Mouse (Mus musculus) MEL (cell line): Measurements from ENCODE around the gene Gm17268. TPM values are rescaled to one million over a fixed set of nuclear protein-coding genes. Genes with fewer than 3 reads are reported as not detected.

Experiments used
- DNase-seq: peaks from one replicate; pipeline ENCODE4 v3.0.0; 2011; ENCODE audit warnings: low read depth, low spot score
- H3K27ac ChIP-seq: 2 replicates; pipeline ENCODE4 v1.5.1; 2012; ENCODE audit warnings: low read depth, mild to moderate bottlenecking, control low read depth, low read length, moderate library complexity; ENCODE audit not compliant: control insufficient read depth
- H3K27me3 ChIP-seq, 2 experiments: fragments of 150-350 bp in 1 of 2; sonication (generic) in 1 of 2; 2 replicates each; pipeline ENCODE4 v1.6.1; 2012; ENCODE audit warnings: low read length in 2 of 2, mild to moderate bottlenecking in 2 of 2, improper control_type of control experiment in 1 of 2, moderate library complexity in 1 of 2; ENCODE audit not compliant: insufficient read depth in 2 of 2, control insufficient read depth in 1 of 2
- H3K36me3 ChIP-seq, 2 experiments: 2 replicates each; pipeline ENCODE4 v1.6.1; 2012 to 2014; ENCODE audit warnings: low read length in 2 of 2, improper control_type of control experiment in 1 of 2, inconsistent platforms in 1 of 2, mild to moderate bottlenecking in 1 of 2; ENCODE audit not compliant: insufficient read depth in 2 of 2, control insufficient read depth in 1 of 2
- H3K4me1 ChIP-seq, 2 experiments: fragments of 150-350 bp in 1 of 2; sonication (generic) in 1 of 2; 2 replicates each; pipeline ENCODE4 v1.6.1; 2012; ENCODE audit warnings: low read length in 2 of 2, improper control_type of control experiment in 1 of 2, mild to moderate bottlenecking in 1 of 2; ENCODE audit not compliant: insufficient read depth in 2 of 2, control insufficient read depth in 1 of 2
- H3K4me3 ChIP-seq, 2 experiments: fragments of 150-350 bp in 1 of 2; sonication (generic) in 1 of 2; 2 replicates each; pipeline ENCODE4 v1.5.1; 2012; ENCODE audit warnings: low read depth in 2 of 2, low read length in 2 of 2, mild to moderate bottlenecking in 2 of 2, moderate library complexity in 2 of 2, control low read depth in 1 of 2, improper control_type of control experiment in 1 of 2; ENCODE audit not compliant: control insufficient read depth in 1 of 2, insufficient read depth in 1 of 2
- H3K79me2 ChIP-seq: 2 replicates; pipeline ENCODE4 v1.6.1; 2012; ENCODE audit warnings: mild to moderate bottlenecking, low read length, moderate library complexity; ENCODE audit not compliant: control insufficient read depth, poor library complexity, insufficient read depth
- H3K9ac ChIP-seq: 2 replicates; pipeline ENCODE4 v1.6.1; 2012; ENCODE audit warnings: low read depth, mild to moderate bottlenecking, control low read depth, low read length, moderate library complexity; ENCODE audit not compliant: control insufficient read depth, poor library complexity, severe bottlenecking
- H3K9me3 ChIP-seq: fragments of 150-350 bp; sonication (generic); replicated peaks from 2 replicates; pipeline ENCODE4 v1.6.1; 2012; ENCODE audit warnings: mild to moderate bottlenecking, low read length, improper control_type of control experiment, moderate library complexity; ENCODE audit not compliant: insufficient read depth
- CHD1 ChIP-seq: IDR thresholded peaks from 2 replicates; pipeline ENCODE4 v1.6.1; 2012; ENCODE audit warnings: low read depth, mild to moderate bottlenecking, inconsistent platforms, low read length, improper control_type of control experiment
- CHD2 ChIP-seq: IDR thresholded peaks from 2 replicates; pipeline ENCODE4 v1.6.1; 2011; ENCODE audit warnings: low read length, improper control_type of control experiment
- E2F4 ChIP-seq: IDR thresholded peaks from 2 replicates; pipeline ENCODE4 v1.6.1; 2011; ENCODE audit warnings: low read depth, low read length, improper control_type of control experiment, borderline replicate concordance
- ELF1 ChIP-seq: IDR thresholded peaks from 2 replicates; pipeline ENCODE4 v1.6.1; 2014; ENCODE audit warnings: low read depth, mild to moderate bottlenecking, inconsistent platforms, low read length, improper control_type of control experiment, moderate library complexity
- EP300 ChIP-seq, 2 experiments: IDR thresholded peaks; 2 replicates each; pipeline ENCODE4 v1.6.1; 2011; ENCODE audit warnings: improper control_type of control experiment in 2 of 2, low read length in 2 of 2, low read depth in 1 of 2, mild to moderate bottlenecking in 1 of 2
- GABPA ChIP-seq: IDR thresholded peaks from 2 replicates; pipeline ENCODE4 v1.6.1; 2012; ENCODE audit warnings: low read depth, mild to moderate bottlenecking, inconsistent platforms, low read length, improper control_type of control experiment, moderate library complexity
- HCFC1 ChIP-seq: IDR thresholded peaks from 2 replicates; pipeline ENCODE4 v1.6.1; 2012; ENCODE audit warnings: low read depth, mild to moderate bottlenecking, inconsistent platforms, low read length, improper control_type of control experiment, moderate library complexity
- JUND ChIP-seq: IDR thresholded peaks from 2 replicates; pipeline ENCODE4 v1.6.1; 2011; ENCODE audit warnings: low read depth, mild to moderate bottlenecking, improper control_type of control experiment, low read length
- MAFK ChIP-seq: IDR thresholded peaks from 2 replicates; pipeline ENCODE4 v1.6.1; 2011; ENCODE audit warnings: low read depth, mild to moderate bottlenecking, low read length, improper control_type of control experiment, borderline replicate concordance
- MAX ChIP-seq: IDR thresholded peaks from 2 replicates; pipeline ENCODE4 v1.6.1; 2011; ENCODE audit warnings: low read length, improper control_type of control experiment
- MXI1 ChIP-seq: IDR thresholded peaks from 2 replicates; pipeline ENCODE4 v1.6.1; 2011; ENCODE audit warnings: mild to moderate bottlenecking, low read depth, low read length, improper control_type of control experiment
- MYB ChIP-seq: IDR thresholded peaks from 2 replicates; pipeline ENCODE4 v1.6.1; 2011; ENCODE audit warnings: mild to moderate bottlenecking, low read depth, low read length, improper control_type of control experiment
- NELFE ChIP-seq: IDR thresholded peaks from 2 replicates; pipeline ENCODE4 v1.6.1; 2011; ENCODE audit warnings: low read depth, low read length, improper control_type of control experiment
- NRF1 ChIP-seq: IDR thresholded peaks from 2 replicates; pipeline ENCODE4 v1.6.1; 2014; ENCODE audit warnings: low read depth, mild to moderate bottlenecking, inconsistent platforms, low read length, improper control_type of control experiment, moderate library complexity; ENCODE audit not compliant: poor library complexity, insufficient read depth, severe bottlenecking
- POLR2AphosphoS2 ChIP-seq: IDR thresholded peaks from 2 replicates; pipeline ENCODE4 v1.6.1; 2011; ENCODE audit warnings: low read length, improper control_type of control experiment
- POLR2AphosphoS5 ChIP-seq: IDR thresholded peaks from 2 replicates; pipeline ENCODE4 v1.6.1; 2012; ENCODE audit warnings: low read depth, borderline replicate concordance, mild to moderate bottlenecking, inconsistent platforms, low read length, moderate library complexity, mixed read lengths
- SIN3A ChIP-seq: IDR thresholded peaks from 2 replicates; pipeline ENCODE4 v1.6.1; 2012; ENCODE audit warnings: low read length, improper control_type of control experiment, inconsistent platforms
- SMC3 ChIP-seq: IDR thresholded peaks from 2 replicates; pipeline ENCODE4 v1.6.1; 2011; ENCODE audit warnings: low read depth, low read length, improper control_type of control experiment
- TAL1 ChIP-seq: IDR thresholded peaks from 2 replicates; pipeline ENCODE4 v1.6.1; 2012; ENCODE audit warnings: mild to moderate bottlenecking, inconsistent platforms, low read length, moderate library complexity, mixed read lengths
- TBP ChIP-seq: IDR thresholded peaks from 2 replicates; pipeline ENCODE4 v1.8.0; 2011; ENCODE audit warnings: low read depth, low read length, improper control_type of control experiment
- TCF12 ChIP-seq: IDR thresholded peaks from 2 replicates; pipeline ENCODE4 v1.6.1; 2014; ENCODE audit warnings: low read depth, mild to moderate bottlenecking, inconsistent platforms, low read length, improper control_type of control experiment, moderate library complexity
- UBTF ChIP-seq: IDR thresholded peaks from 2 replicates; pipeline ENCODE4 v1.6.1; 2012; ENCODE audit warnings: low read depth, mild to moderate bottlenecking, inconsistent platforms, low read length, improper control_type of control experiment, moderate library complexity, borderline replicate concordance; ENCODE audit not compliant: insufficient read depth
- USF1 ChIP-seq: IDR thresholded peaks from 2 replicates; pipeline ENCODE4 v1.6.1; 2014; ENCODE audit warnings: low read depth, mild to moderate bottlenecking, inconsistent platforms, low read length, improper control_type of control experiment, moderate library complexity
- ZMIZ1 ChIP-seq: IDR thresholded peaks from 2 replicates; pipeline ENCODE4 v1.6.1; 2012; ENCODE audit warnings: low read depth, mild to moderate bottlenecking, inconsistent platforms, low read length, improper control_type of control experiment, moderate library complexity
- ZNF384 ChIP-seq: IDR thresholded peaks from 2 replicates; pipeline ENCODE4 v1.6.1; 2012; ENCODE audit warnings: low read depth, mild to moderate bottlenecking, inconsistent platforms, low read length, improper control_type of control experiment
- polyA plus RNA-seq, 2 experiments: library from polyadenylated mRNA; stranded (reverse) in 1 of 2; unstranded in 1 of 2; fragments of >175 nt in 1 of 2; fragments of >200 nt in 1 of 2; gene quantifications; 2 replicates each; pipeline versions ENCODE4 v1.2.1 to v1.2.4; 2012; ENCODE audit warnings: low replicate concordance in 2 of 2, low read depth in 1 of 2; ENCODE audit not compliant: insufficient read length in 2 of 2, insufficient read depth in 1 of 2, missing spikeins in 1 of 2
- total RNA-seq: library from RNA; depleted of rRNA; stranded (reverse); fragments of 300-350 nt; gene quantifications from 2 replicates; pipeline ENCODE4 v1.2.3, GENCODE M21; 2012

Gm17268 gene
- total and polyA plus RNA-seq, 3 experiments, result not detected

- TF ChIP-seq ZNF384, result no peak
- no peak for TF ChIP-seq SMC3
- no peak for TF ChIP-seq MAFK
- TF ChIP-seq GABPA, result no peak
- no peak for TF ChIP-seq POLR2AphosphoS5
- no peak for TF ChIP-seq NELFE
- no peak for TF ChIP-seq MYB
- no peak for TF ChIP-seq MXI1
- no peak for TF ChIP-seq CHD1
- TF ChIP-seq USF1, result no peak
- TF ChIP-seq ZMIZ1, result no peak
- TF ChIP-seq HCFC1, result no peak
- no peak for TF ChIP-seq CHD2
- TF ChIP-seq NRF1, result no peak
- no peak for TF ChIP-seq MAX
- no peak for TF ChIP-seq E2F4
- TF ChIP-seq POLR2AphosphoS2, result no peak
- H3K36me3 ChIP-seq, result no peaks in the 10 kb centered on the region
- H3K27me3 ChIP-seq, result no peaks in the 10 kb centered on the region
- no peak overlapping the region for H3K9ac ChIP-seq
- no peaks in the 10 kb centered on the region for H3K9me3 ChIP-seq
- no peak overlapping the region for H3K27ac ChIP-seq
- H3K4me1 ChIP-seq, result no peaks in the 10 kb centered on the region
- DNase-seq, result no peak
- no peaks in the 10 kb centered on the region for H3K79me2 ChIP-seq
- no peak overlapping the region for H3K4me3 ChIP-seq
These were observed 6.2 kb downstream of the Gm17268 start for GRCm38 (mm10) chr11:82032136-82032535.

- no peaks in the 10 kb centered on the region for H3K36me3 ChIP-seq
- no peak overlapping the region for H3K9ac ChIP-seq
- H3K27me3 ChIP-seq, result no peaks in the 10 kb centered on the region
- H3K27ac ChIP-seq, result no peak overlapping the region
- DNase-seq, result no peak
- no peak overlapping the region for H3K4me3 ChIP-seq
- H3K4me1 ChIP-seq, result no peaks in the 10 kb centered on the region
- TF ChIP-seq CHD2, result no peak
- TF ChIP-seq USF1, result no peak
- no peak for TF ChIP-seq NELFE
- TF ChIP-seq TBP, result no peak
- no peak for TF ChIP-seq ELF1
- TF ChIP-seq SIN3A, result no peak
- TF ChIP-seq UBTF, result no peak
- no peak for TF ChIP-seq TCF12
- no peak for TF ChIP-seq JUND
- TF ChIP-seq CHD1, result no peak
- no peak for TF ChIP-seq TAL1
- no peak for TF ChIP-seq EP300 (IDR thresholded peaks at IDR 0.05; ENCODE audit: low read depth in 1 of 2, low read length in 2 of 2)
- no peaks in the 10 kb centered on the region for H3K9me3 ChIP-seq
- H3K79me2 ChIP-seq, result no peaks in the 10 kb centered on the region
These were observed 8.2 kb downstream of the Gm17268 start for GRCm38 (mm10) chr11:82030171-82030570.
